Mouse (Mus musculus): ENCODE measurements around the gene Podn. TPM values are rescaled to one million over a fixed set of nuclear protein-coding genes. Genes with fewer than 3 reads are reported as not detected.

Podn gene
- polyA plus RNA-seq, 1 experiment from 2014 or later, result 2.4 TPM

GRCm38 (mm10) chr4:107984282-107984981 is 111.8 kb downstream of the Podn start:
- ChIA-PET POLR2A (no interaction called here), CTCF (no interaction called here)
- DNase-seq (ENCODE audit: low read depth, low spot score) (no peak), ATAC-seq (no peak)
- H3K27me3 ChIP-seq, result no peaks in the 10 kb centered on the region
- in situ Hi-C loops (cut with MboI; ENCODE audit: low pct_unique_long_range_greater_than_20kb), result no loop called here
- TF ChIP-seq CTCF (IDR thresholded peaks at IDR 0.05), result no peak

DNA sequence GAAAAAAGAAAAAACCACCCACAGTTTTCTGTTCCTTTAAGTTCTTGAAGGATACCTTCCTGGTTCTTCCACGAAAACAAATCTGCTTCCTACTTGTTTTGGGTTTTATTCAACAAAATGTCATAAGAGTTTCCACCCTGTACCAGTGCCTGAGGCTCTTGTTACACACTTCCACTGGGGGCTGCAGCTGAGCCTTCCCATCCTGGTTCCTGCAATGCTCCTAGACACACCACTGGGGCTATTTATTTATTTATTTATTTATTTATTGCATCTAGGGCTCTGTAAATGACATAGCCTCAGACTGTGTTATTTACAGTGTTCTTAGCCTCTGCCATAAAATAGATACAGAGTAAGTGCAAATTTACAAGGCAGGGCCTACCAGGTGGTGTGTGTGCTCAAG is 112.5 kb downstream of the Podn start:
- in situ Hi-C loops (cut with MboI; ENCODE audit: low pct_unique_long_range_greater_than_20kb), result no loop called here
- ATAC-seq (no peak), DNase-seq (ENCODE audit: low read depth, low spot score) (no peak)
- no peaks in the 10 kb centered on the region for H3K27me3 ChIP-seq
- TF ChIP-seq CTCF (IDR thresholded peaks at IDR 0.05), result no peak
- ChIA-PET CTCF (no interaction called here), POLR2A (no interaction called here)

DNA sequence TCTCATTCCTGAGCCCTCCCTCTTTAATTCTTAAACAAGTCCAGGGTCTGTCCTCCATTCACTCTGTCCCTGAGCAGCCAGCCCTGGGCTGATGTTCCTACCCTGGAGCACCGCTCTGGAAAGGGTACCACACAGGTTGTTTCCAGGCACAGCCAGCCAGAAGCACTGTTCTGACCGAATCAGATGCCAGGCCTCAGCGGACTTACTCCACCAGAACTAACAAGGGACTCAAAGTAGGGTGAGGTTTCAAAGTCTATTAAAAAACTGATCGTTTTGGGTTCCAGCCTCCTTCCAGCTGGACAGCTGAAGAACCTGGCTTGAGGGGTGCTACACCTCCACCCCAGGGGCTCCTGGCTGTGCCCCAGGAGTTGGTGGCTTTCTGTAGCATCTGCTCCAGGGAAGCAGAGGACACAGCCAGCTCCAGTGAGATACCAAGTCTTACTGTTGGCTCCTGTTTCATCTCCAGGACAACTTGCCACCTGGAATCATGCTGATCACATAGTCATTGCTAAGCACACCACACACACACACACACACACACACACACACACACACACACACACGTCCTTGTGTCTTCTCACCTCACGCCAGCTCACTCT is 116.1 kb downstream of the Podn start:
- no peak for DNase-seq (ENCODE audit: low read depth, low spot score)
- in situ Hi-C loops (cut with MboI; ENCODE audit: low pct_unique_long_range_greater_than_20kb), result no loop called here
- ChIA-PET POLR2A (interaction anchor here (0.6 kb wide), 1 partner anchor 81 kb away, joined by 3 read pairs; no protein-coding TSS in a partner anchor), CTCF (interaction anchor here (1.1 to 2.6 kb wide), 2 partner anchors 9 to 10 kb away, joined by 3 to 5 read pairs; no protein-coding TSS in a partner anchor)
- no peaks in the 10 kb centered on the region for H3K27me3 ChIP-seq
- no peak for ATAC-seq
- no peak for TF ChIP-seq CTCF (IDR thresholded peaks at IDR 0.05)

- ChIA-PET POLR2A (interaction anchor here (0.6 kb wide), 1 partner anchor 82 kb away, joined by 3 read pairs; no protein-coding TSS in a partner anchor), CTCF (interaction anchor here (1.1 to 2.6 kb wide), 2 partner anchors 9 kb away, joined by 3 to 5 read pairs; no protein-coding TSS in a partner anchor)
- DNase-seq (ENCODE audit: low read depth, low spot score), result no peak
- in situ Hi-C loops (cut with MboI; ENCODE audit: low pct_unique_long_range_greater_than_20kb), result no loop called here
- ATAC-seq, result no peak
- no peak for TF ChIP-seq CTCF (IDR thresholded peaks at IDR 0.05)
- H3K27me3 ChIP-seq, result no peaks in the 10 kb centered on the region
Measured at GRCm38 (mm10) chr4:107979530-107979929, 116.7 kb downstream of the Podn start.

DNA sequence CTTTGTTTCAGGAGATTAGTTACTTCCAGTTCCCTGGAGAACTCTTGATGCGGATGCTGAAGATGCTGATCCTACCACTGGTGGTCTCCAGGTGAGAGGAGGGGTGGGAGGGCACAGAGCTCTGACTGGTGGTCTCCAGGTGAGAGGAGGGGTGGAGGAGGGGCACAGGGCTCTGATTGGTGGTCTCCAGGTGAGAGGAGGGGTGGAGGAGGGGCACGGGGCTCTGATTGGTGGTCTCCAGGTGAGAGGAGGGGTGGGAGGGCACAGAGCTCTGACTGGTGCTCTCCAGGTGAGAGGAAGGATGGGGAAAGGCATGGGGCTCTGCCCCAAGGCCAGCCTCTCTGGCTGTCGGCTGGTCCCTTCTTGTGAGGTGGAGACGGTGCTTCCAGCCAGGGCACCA is 118.7 kb downstream of the Podn start:
- ChIA-PET CTCF (no interaction called here), POLR2A (interaction anchor here (0.9 kb wide), 1 partner anchor 9 kb away, joined by 3 read pairs; no protein-coding TSS in a partner anchor)
- H3K27me3 ChIP-seq, result no peaks in the 10 kb centered on the region
- DNase-seq (ENCODE audit: low read depth, low spot score) (no peak), ATAC-seq (no peak)
- no peak for TF ChIP-seq CTCF (IDR thresholded peaks at IDR 0.05)
- in situ Hi-C loops (cut with MboI; ENCODE audit: low pct_unique_long_range_greater_than_20kb), result no loop called here

DNA sequence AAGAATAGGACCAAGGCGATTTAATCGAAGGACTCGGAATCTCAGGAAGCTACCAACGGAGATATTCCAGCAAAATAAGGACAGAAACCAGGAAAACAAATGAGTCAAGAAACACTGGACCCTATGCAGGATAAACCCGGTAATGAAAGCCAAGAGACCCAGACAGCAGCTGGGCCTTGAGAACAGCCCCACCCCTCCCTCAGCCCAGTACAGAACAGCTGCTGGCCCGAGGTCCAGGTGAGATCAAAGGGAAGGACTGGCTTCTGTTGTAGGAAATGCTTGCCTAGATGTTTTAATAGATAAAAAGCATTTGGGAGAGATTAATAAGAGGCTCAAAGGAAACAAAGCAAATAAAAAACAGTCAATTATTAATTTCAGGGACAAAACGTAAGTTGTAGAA is 121.2 kb downstream of the Podn start:
- no peaks in the 10 kb centered on the region for H3K27me3 ChIP-seq
- TF ChIP-seq CTCF (IDR thresholded peaks at IDR 0.05), result no peak
- in situ Hi-C loops (cut with MboI; ENCODE audit: low pct_unique_long_range_greater_than_20kb), result no loop called here
- ChIA-PET POLR2A (interaction anchor here (0.7 kb wide), 1 partner anchor 12 kb away, joined by 3 read pairs; no protein-coding TSS in a partner anchor), CTCF (no interaction called here)
- ATAC-seq (no peak), DNase-seq (ENCODE audit: low read depth, low spot score) (no peak)

- no peaks in the 10 kb centered on the region for H3K27me3 ChIP-seq
- no peak for ATAC-seq
- in situ Hi-C loops (cut with MboI; ENCODE audit: low pct_unique_long_range_greater_than_20kb), result no loop called here
- ChIA-PET POLR2A (no interaction called here), CTCF (no interaction called here)
- DNase-seq (ENCODE audit: low read depth, low spot score), result no peak
- TF ChIP-seq CTCF (IDR thresholded peaks at IDR 0.05), result no peak
Measured at GRCm38 (mm10) chr4:107974527-107974926, 121.7 kb downstream of the Podn start.

DNA sequence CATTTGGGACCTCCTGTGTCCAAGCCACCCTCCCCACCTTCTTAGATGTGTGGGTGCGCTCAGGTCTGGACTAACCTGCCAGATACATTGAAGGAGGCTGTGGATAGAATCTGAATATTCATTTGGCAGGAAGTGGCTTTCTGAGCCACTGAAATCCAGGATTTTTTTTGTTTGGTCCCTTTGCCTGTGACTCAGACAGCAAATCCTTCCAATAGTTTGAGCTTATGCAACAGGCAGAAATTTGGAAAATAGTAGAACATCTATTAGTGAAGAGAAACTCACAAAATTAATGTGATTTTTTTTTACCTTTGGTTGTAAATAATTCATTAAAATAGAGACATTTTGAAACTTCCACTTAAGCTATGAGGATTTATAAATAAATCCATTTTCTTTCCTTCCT is 125.1 kb downstream of the Podn start:
- CTCF ChIA-PET, result interaction anchor here (1.1 kb wide), 1 partner anchor 8 kb away, joined by 3 read pairs; no protein-coding TSS in a partner anchor
- POLR2A ChIA-PET, result interaction anchor here (1.0 kb wide), 1 partner anchor 16 kb away, joined by 5 read pairs; no protein-coding TSS in a partner anchor
- TF ChIP-seq CTCF (IDR thresholded peaks at IDR 0.05), result no peak
- no peak for DNase-seq (ENCODE audit: low read depth, low spot score)
- H3K27me3 ChIP-seq, result no peaks in the 10 kb centered on the region
- ATAC-seq, result no peak
- in situ Hi-C loops (cut with MboI; ENCODE audit: low pct_unique_long_range_greater_than_20kb), result no loop called here

DNA sequence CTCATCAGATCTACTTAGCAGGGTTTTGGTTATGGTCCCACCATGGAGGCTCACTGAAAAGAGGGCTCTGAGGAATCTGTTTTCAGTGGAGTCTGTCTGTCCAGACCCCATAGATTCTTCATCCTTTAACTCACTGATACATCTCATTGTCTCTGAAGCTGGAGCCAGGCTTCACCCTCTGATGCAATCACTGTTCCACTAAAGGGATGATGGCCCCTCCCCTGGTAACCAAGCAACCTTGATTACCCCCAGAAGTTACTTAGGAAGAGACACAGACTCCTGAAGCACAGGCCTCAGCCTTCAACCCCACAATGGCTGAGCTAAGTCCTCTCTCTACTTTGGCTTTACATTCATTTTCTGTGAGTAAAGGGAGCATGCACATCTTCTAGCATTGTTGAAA is 126.5 kb downstream of the Podn start:
- in situ Hi-C loops (cut with MboI; ENCODE audit: low pct_unique_long_range_greater_than_20kb), result no loop called here
- DNase-seq (ENCODE audit: low read depth, low spot score), result no peak
- H3K27me3 ChIP-seq, result no peaks in the 10 kb centered on the region
- ChIA-PET POLR2A (no interaction called here), CTCF (interaction anchor here (1.2 kb wide), 1 partner anchor 10 kb away, joined by 5 read pairs; no protein-coding TSS in a partner anchor)
- no peak for TF ChIP-seq CTCF (IDR thresholded peaks at IDR 0.05)
- ATAC-seq, result no peak

DNA sequence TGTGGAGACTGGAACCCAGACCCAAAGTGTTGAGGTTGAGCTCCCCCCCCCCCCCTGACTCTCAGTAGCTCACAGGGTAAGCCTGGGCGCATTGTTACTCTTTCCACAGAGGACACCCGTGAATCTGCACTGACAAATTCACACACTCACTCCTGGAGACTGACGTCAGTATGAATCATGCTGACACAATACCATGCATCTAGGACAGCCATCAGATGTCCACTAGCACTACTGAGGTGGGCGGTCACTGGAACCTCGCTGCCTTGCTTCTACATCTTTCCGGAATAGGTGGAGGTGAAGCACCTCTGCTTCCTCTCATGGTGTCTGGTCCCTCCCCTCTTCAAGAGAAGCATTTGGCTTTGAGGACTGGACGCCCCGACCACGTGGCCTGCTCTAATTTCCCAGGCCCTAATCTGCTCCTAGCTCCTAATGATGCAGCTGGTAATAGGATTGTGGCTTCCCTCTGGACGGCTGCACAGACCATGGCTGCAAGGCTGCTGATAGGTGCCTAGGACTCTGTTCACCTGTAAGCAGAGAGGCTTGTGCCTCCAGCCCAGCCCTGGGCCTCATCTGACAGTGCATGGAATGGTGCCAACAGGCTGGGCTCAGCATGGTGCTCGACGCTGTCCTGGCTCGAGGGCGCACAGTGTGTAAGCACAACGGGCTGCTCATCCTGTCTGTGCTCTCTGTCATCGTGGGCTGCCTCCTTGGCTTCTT is 128.1 kb downstream of the Podn start, which contains the start of gene Slc1a7:
Gene Slc1a7, plus strand, starts transcription at position 367 of the 717 bp plus-strand sequence.
- in situ Hi-C loops (cut with MboI; ENCODE audit: low pct_unique_long_range_greater_than_20kb), result no loop called here
- POLR2A ChIA-PET, result no interaction called here
- DNase-seq (ENCODE audit: low read depth, low spot score), result no peak
- no peaks in the 10 kb centered on the region for H3K27me3 ChIP-seq
- CTCF ChIA-PET, result no interaction called here
- ATAC-seq, result no peak
- TF ChIP-seq CTCF (IDR thresholded peaks at IDR 0.05), result no peak
